Mouse (Mus musculus) spleen, adult 2 months (tissue): ENCODE data around the gene Hoxb3.

Source experiments
- CTCF ChIP-seq: fragments of 200-500 bp; IDR thresholded peaks from 2 replicates; pipeline ENCODE4 v1.5.1; 2011; ENCODE audit warnings: mild to moderate bottlenecking, inconsistent platforms; ENCODE audit not compliant: insufficient read depth, insufficient read length, insufficient replicate concordance; ENCODE audit errors: extremely low read depth
- POLR2A ChIP-seq: fragments of 200-500 bp; IDR thresholded peaks from 2 replicates; pipeline ENCODE4 v1.6.1; 2011; ENCODE audit warnings: low read depth, low read length, inconsistent platforms

DNA sequence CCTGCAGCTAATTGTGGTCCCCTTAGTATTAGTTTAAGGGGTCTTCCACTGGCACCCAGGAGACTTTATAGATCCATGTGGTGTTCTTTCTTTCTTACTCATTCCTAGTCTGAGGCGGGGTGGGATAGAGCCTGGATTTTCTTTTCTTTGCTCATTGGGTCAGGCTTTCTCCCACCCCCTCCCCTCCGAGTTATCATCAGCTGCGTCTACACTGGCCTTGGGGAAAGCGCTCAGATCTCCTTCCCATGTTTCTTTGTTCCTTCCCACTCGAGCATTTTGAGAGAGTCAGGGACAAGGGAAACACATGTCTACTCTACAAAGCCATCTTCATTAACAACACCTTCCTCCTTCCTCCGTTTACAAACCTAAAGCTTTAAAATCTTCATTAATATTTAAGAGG, 13.9 kb downstream of the Hoxb3 start:
- TF ChIP-seq CTCF (no peak), POLR2A (no peak)
